Mouse (Mus musculus) embryonic fibroblast, embryonic 13.5 days (primary cell): ENCODE measurements around the gene Zc3h12c.

Experiments used
- CTCF ChIP-seq: IDR thresholded peaks from 2 replicates; pipeline ENCODE4 v1.5.1; 2011; ENCODE audit warnings: mild to moderate bottlenecking, control low read depth, low read length, moderate library complexity, borderline replicate concordance; ENCODE audit not compliant: insufficient read depth
- POLR2A ChIP-seq: IDR thresholded peaks from 2 replicates; pipeline ENCODE4 v1.6.1; 2011; ENCODE audit warnings: low read depth, mild to moderate bottlenecking, control low read depth, low read length, moderate library complexity

- no peak for TF ChIP-seq CTCF
- TF ChIP-seq POLR2A: no peak
These were observed 75.3 kb downstream of the Zc3h12c start for GRCm38 (mm10) chr9:52093108-52093507.
